Mouse (Mus musculus) ES-Bruce4 (cell line): ENCODE results near the gene Spcs1. TPM values are rescaled to one million over a fixed set of nuclear protein-coding genes. Genes with fewer than 3 reads are reported as not detected.

Source experiments
- H3K27ac ChIP-seq: 2 replicates; pipeline ENCODE4 v1.5.1; 2012; ENCODE audit warnings: low read length, inconsistent platforms; ENCODE audit not compliant: insufficient read depth
- H3K27me3 ChIP-seq: 2 replicates; pipeline ENCODE4 v1.6.1; 2012; ENCODE audit warnings: mild to moderate bottlenecking, low read length, inconsistent platforms; ENCODE audit not compliant: control insufficient read depth, poor library complexity, insufficient read depth, severe bottlenecking
- H3K36me3 ChIP-seq: 2 replicates; pipeline ENCODE4 v1.6.1; 2012; ENCODE audit warnings: inconsistent platforms, mild to moderate bottlenecking, low read length, moderate library complexity; ENCODE audit not compliant: control insufficient read depth, poor library complexity, insufficient read depth, severe bottlenecking
- H3K4me1 ChIP-seq: one replicate; pipeline ENCODE4 v1.8.1; 2011; ENCODE audit warnings: low read length; ENCODE audit not compliant: control insufficient read depth, insufficient read depth
- H3K4me3 ChIP-seq: 2 replicates; pipeline ENCODE4 v1.5.1; 2011; ENCODE audit warnings: low read depth, mild to moderate bottlenecking, low read length
- H3K9ac ChIP-seq: 2 replicates; pipeline ENCODE4 v1.6.1; 2012; ENCODE audit warnings: low read depth, mild to moderate bottlenecking, inconsistent platforms; ENCODE audit not compliant: poor library complexity, severe bottlenecking
- H3K9me3 ChIP-seq: replicated peaks from 2 replicates; pipeline ENCODE4 v1.6.1; 2012; ENCODE audit warnings: mild to moderate bottlenecking, low read length, inconsistent platforms; ENCODE audit not compliant: control insufficient read depth, poor library complexity, insufficient read depth, severe bottlenecking
- CTCF ChIP-seq: IDR thresholded peaks from one replicate; pipeline ENCODE4 v1.8.1; 2011; ENCODE audit warnings: low read depth, low read length
- EP300 ChIP-seq: IDR thresholded peaks from 2 replicates; pipeline ENCODE4 v1.6.1; 2011; ENCODE audit warnings: low read depth, low read length; ENCODE audit not compliant: insufficient read depth
- POLR2A ChIP-seq: IDR thresholded peaks from one replicate; pipeline ENCODE4 v1.8.1; 2011; ENCODE audit warnings: low read length; ENCODE audit not compliant: insufficient read depth
- polyA plus RNA-seq: library from polyadenylated mRNA; stranded (reverse); fragments of >200 nt; gene quantifications from 2 replicates; pipeline ENCODE4 v1.2.4, GENCODE M21; 2011; ENCODE audit warnings: low read depth; ENCODE audit not compliant: missing spikeins, insufficient read depth, insufficient read length

Spcs1 gene
- polyA plus RNA-seq, result 126 and 132 TPM in 2 replicates

DNA sequence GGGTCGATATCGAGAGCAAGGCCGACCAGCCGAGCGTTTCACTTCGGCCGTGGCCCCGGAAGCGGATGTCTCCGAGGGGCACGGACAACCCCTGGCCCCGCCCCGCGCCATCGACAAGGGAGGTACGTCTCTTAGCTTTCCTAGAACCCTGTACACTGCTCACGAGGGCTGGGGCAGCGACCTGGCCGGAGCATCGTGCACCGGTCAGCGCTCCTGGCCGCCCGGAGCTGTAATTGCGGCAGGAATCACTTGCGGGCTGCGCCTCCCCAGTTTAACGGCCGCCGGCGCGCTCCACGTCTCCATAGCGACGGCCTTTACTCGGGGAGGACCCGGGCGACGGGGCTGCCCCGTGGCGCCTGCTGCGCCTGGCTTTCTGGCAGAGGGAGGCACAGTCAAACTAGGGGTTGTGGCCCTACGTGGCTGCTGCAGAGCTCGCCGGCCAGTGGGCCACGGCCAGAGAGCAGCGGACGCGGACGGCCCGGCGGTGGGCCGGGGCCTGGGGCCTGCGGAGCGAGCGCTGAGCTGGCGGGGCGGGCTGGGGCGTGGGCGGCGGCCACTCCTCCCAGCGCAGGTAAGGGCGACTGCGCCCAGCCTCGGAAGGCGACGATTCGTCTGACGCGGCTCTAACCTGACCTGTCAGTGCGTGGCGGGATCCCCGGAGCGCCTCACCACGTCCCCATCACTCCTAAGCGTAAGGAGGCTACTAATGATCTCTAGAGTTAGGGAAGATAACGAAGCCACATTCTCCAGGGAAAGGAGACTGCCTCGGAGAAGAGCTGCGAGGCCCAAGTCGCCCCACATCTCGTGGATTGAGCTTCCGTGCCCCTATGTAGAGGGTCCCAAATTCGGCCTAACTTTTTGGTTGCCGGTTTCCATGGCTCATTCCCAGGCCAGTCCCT, at the start of gene Spcs1, which contains the start of gene Glt8d1:
TSS of gene Spcs1 (minus strand) at position 366 of the 899 bp plus-strand sequence.
TSS of gene Glt8d1 (plus strand) at position 94 of the 899 bp plus-strand sequence.
- H3K27ac ChIP-seq, result peak within 1 kb of the TSS; percentile 59; the same call in 1 of the 2 replicates
- peaks cover 6% of the 10 kb centered on the region; the same call in 1 of the 2 replicates for H3K36me3 ChIP-seq
- no peak for TF ChIP-seq POLR2A
- peak within 1 kb of the TSS; percentile 76 for H3K9ac ChIP-seq
- no peaks in the 10 kb centered on the region for H3K27me3 ChIP-seq
- H3K4me1 ChIP-seq, result no peaks in the 10 kb centered on the region
- H3K9me3 ChIP-seq, result no peaks in the 10 kb centered on the region
- H3K4me3 ChIP-seq, result peak within 1 kb of the TSS; percentile 97

DNA sequence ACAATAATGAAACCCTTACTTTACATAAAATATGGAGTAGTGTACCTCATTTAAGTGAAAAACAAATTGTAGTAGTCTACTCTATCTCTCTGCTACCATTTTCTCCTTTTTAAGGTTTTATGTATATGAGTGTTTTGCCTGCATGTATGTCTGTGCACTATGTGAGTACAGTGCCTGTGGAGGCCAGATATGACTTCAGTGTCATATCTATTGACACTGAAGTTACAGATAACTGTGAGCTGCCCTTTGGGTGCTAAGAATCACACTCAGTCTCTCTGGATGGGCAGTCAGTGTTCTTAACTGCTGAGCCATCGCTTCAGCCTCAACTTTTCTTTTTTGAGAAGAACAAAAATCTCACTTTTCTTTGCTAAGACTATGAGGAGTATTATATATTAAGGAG, 44.3 kb upstream of the Spcs1 start:
- Histone ChIP-seq H3K27ac (no peak overlapping the region), H3K9ac (no peak overlapping the region), H3K9me3 (no peaks in the 10 kb centered on the region), H3K4me1 (no peaks in the 10 kb centered on the region), H3K4me3 (no peak overlapping the region), H3K36me3 (peaks cover 33% of the 10 kb centered on the region), H3K27me3 (no peaks in the 10 kb centered on the region)
- TF ChIP-seq POLR2A (no peak), CTCF (no peak), EP300 (no peak)

DNA sequence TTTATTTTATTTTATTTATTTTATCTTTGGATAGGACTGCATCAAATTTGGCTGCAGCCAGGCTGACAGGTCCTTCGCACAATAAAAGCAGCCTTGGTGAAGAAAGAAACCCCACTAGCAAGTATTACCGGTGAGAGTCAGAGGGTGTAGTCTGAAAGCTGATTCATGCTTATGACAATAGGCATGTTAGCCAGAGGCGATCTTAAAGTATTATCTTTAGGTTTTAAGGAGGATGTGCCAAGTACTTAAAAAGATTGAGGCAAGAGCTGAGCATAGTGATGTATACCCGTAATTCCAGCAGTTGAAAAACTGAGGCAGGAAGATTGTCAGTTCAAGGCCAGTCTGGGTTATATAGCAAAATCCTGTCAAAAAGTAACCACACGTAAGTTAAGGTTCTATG, 43.8 kb upstream of the Spcs1 start:
- peaks cover 29% of the 10 kb centered on the region for H3K36me3 ChIP-seq
- H3K4me1 ChIP-seq, result no peaks in the 10 kb centered on the region

DNA sequence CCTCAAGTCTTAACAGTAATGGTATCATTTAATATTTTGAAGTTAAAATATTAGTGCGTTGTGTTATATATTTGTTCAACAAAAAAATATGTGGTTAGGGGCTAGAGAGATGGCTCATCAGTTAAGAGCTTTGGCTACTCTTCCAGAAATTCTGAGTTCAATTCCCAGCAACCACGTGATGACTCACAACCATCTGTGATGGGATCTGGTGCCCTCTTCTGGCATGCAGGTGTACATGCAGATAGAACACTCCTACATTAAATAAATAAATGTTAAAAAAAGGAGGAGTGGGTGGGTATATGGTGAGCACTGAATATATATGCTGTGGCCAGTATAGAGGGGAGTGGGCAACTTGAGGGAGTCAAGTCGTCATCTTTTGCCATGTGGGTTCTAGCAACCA, 24.3 kb upstream of the Spcs1 start:
- Histone ChIP-seq H3K4me1 (no peaks in the 10 kb centered on the region), H3K27ac (no peak overlapping the region), H3K27me3 (no peaks in the 10 kb centered on the region), H3K9me3 (no peaks in the 10 kb centered on the region), H3K36me3 (peaks cover 44% of the 10 kb centered on the region), H3K4me3 (no peak overlapping the region), H3K9ac (no peak overlapping the region)
- TF ChIP-seq CTCF (no peak), POLR2A (no peak), EP300 (no peak)

More for the DNA sequence above, 43.8 kb upstream of the Spcs1 start:
- Histone ChIP-seq H3K27ac (no peak overlapping the region), H3K27me3 (no peaks in the 10 kb centered on the region), H3K4me3 (no peak overlapping the region), H3K9me3 (no peaks in the 10 kb centered on the region), H3K9ac (no peak overlapping the region)
- TF ChIP-seq EP300, result no peak
- no peak for TF ChIP-seq CTCF
- no peak for TF ChIP-seq POLR2A

DNA sequence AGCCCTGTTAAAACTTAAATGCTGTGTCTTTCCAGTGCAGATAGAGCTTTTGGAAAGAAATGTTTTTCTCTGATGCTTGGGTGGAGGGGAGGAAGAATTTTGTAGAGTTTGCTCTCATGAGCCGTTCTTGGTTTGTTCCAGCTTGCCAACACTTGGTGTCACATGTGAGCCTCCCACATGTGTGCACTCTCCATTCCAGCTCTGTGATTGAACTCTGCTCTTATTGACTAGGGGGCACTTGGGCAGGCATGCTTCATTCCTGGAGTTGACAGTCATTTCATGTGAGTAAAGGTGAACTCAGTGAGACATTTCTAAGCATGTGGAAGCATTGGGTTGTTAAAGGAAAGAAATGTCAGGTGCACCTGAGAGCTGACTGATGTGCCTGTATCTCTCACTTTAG, 21.1 kb upstream of the Spcs1 start:
- no peaks in the 10 kb centered on the region for H3K4me1 ChIP-seq
- no peak for TF ChIP-seq EP300
- TF ChIP-seq POLR2A, result no peak
- TF ChIP-seq CTCF, result no peak
- H3K4me3 ChIP-seq, result no peak overlapping the region
- no peaks in the 10 kb centered on the region for H3K27me3 ChIP-seq
- H3K27ac ChIP-seq, result no peak overlapping the region
- H3K36me3 ChIP-seq, result peaks cover 33% of the 10 kb centered on the region
- no peak overlapping the region for H3K9ac ChIP-seq
- no peaks in the 10 kb centered on the region for H3K9me3 ChIP-seq

DNA sequence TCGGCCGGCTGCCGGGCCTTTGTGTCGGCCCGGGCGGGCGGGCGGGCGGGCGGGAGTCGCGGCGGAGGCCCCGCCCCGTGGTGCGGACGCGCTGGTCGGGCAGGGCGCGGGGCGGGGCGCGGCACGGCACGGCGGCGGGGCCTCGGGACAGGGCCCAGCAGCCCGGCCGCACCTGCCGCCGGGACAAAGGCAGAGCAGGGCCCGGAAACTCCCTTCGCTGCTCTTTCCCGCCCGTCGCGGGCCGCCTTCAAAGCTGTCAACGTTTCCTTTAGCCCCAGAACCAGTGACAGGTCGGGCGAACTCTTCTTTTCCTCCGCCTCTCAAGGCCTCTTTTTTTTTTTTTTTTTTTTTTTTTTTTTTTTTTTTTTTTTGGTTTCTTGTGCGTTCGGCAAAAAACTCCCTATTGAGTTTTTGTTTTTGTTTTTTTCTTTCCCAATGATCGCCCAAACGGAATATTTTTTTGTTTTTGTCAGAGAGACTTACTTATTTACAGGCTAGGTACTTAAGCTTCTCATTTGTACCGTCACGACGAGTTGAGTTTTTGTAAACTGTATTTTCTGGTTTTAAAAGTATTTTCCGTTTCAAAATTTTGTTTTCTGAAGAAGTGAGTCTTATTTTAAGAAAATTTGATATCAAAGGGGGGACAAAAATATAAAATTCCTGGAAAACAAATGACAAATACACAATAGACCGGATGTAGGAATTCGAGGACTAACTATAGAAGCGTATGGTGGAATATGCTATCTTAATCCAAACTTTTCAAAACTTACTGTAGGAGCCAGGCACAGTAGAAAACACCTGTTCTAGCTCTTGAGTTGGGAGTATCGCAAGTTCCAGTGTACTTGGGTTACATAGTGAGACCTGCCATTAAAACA, 18.1 kb upstream of the Spcs1 start:
- Histone ChIP-seq H3K9me3 (no peaks in the 10 kb centered on the region; the same call in 1 of the 2 replicates), H3K27me3 (no peaks in the 10 kb centered on the region), H3K27ac (peak overlapping the region; percentile 44), H3K9ac (peak overlapping the region; percentile 98), H3K4me1 (peaks cover 1% of the 10 kb centered on the region), H3K4me3 (peak overlapping the region; percentile 96), H3K36me3 (peaks cover 44% of the 10 kb centered on the region)
- TF ChIP-seq EP300, result no peak
- no peak for TF ChIP-seq CTCF
- TF ChIP-seq POLR2A, result no peak
